Mouse (Mus musculus) heart, adult 18-20 months (tissue): ENCODE data around the gene Gm47955. TPM values are rescaled to one million over a fixed set of nuclear protein-coding genes. Genes with fewer than 3 reads are reported as not detected.
"Not testable (repeated sequence)": the region's sequence is repeated elsewhere in the genome, so short reads cannot be mapped to it uniquely, and the experiment has no call there.

Source experiments
- DNase-seq, 2 experiments: peaks; one replicate each; pipeline ENCODE4 v3.0.0; 2021 to 2022; ENCODE audit warnings: mixed read lengths in 1 of 2
- total RNA-seq, 2 experiments: library from RNA; stranded (reverse); gene quantifications; 2 replicates each; pipeline ENCODE4 v1.2.3; 2021

The Gm47955 gene
- total RNA-seq, 2 experiments from 2014 or later: not detected

GRCm38 (mm10) chr1:82992093-82992492, 32.0 kb downstream of the Gm47955 start:
- no peak for DNase-seq

- no peak for DNase-seq
Measured at GRCm38 (mm10) chr1:82993947-82994346, 33.9 kb downstream of the Gm47955 start.

GRCm38 (mm10) chr1:83000306-83000705, 40.2 kb downstream of the Gm47955 start, which contains the start of gene Gm47959:
Gene Gm47959 (plus strand): TSS chr1:83000548.
- not testable (repeated sequence) for DNase-seq

GRCm38 (mm10) chr1:83006218-83007179, 46.4 kb downstream of the Gm47955 start:
- DNase-seq: no peak

GRCm38 (mm10) chr1:83007471-83007870, 47.4 kb downstream of the Gm47955 start:
- no peak for DNase-seq

Other genes with a start within 250 kb of the Gm47955 start
- gene Mff, start 235.4 kb upstream of the Gm47955 start, total RNA-seq: 100 to 1,000 TPM; 162 to 180 TPM
- not detected for gene Tm4sf20, start 191.8 kb upstream of the Gm47955 start, total RNA-seq
- not detected for gene Gm47791, start 189.0 kb upstream of the Gm47955 start, total RNA-seq
- gene Agfg1, start 120.8 kb upstream of the Gm47955 start, total RNA-seq: 10 to 100 TPM; 27.3 to 27.5 TPM
- not detected for gene A030005L19Rik, start 47.0 kb upstream of the Gm47955 start, total RNA-seq
- not detected for gene A030014E15Rik, start 35.4 kb upstream of the Gm47955 start, total RNA-seq
- not detected for gene Gm6217, start 28.9 kb upstream of the Gm47955 start, total RNA-seq
- gene A030003K21Rik, start 16.9 kb upstream of the Gm47955 start, total RNA-seq: not detected
- not detected for gene Gm7544, start 4.3 kb upstream of the Gm47955 start, total RNA-seq
- gene Gm47959, start 40.3 kb downstream of the Gm47955 start, total RNA-seq: not detected
- gene Slc19a3, start 78.2 kb downstream of the Gm47955 start, total RNA-seq: under 1 TPM; 0.51 to 0.55 TPM
- gene Krtap28-10, start 82.2 kb downstream of the Gm47955 start, total RNA-seq: not detected
- not detected for gene Gm47969, start 84.6 kb downstream of the Gm47955 start, total RNA-seq
- not detected for gene A030005K14Rik, start 99.1 kb downstream of the Gm47955 start, total RNA-seq
- gene Krtap28-13, start 100.6 kb downstream of the Gm47955 start, total RNA-seq: not detected
- gene Ccl20, start 156.5 kb downstream of the Gm47955 start, total RNA-seq: under 1 TPM in 1 of 2 experiments, not detected in 1; 0.64 TPM
- not detected for gene Daw1, start 199.5 kb downstream of the Gm47955 start, total RNA-seq